Mouse (Mus musculus): ENCODE measurements around the gene Ofcc1. TPM values are rescaled to one million over a fixed set of nuclear protein-coding genes. Genes with fewer than 3 reads are reported as not detected.

The Ofcc1 gene
- polyA plus RNA-seq, 1 experiment: not detected

- 71% methylated on average over 6 of the region's 6 CpGs for WGBS
- H3K4me1 ChIP-seq (ENCODE audit: control insufficient read depth, insufficient read depth, insufficient read length, low read length): no peaks in the 10 kb centered on the region
- H3K27me3 ChIP-seq (ENCODE audit: control insufficient read depth, insufficient read depth, low read length): no peaks in the 10 kb centered on the region
- TF ChIP-seq POLR2A (IDR thresholded peaks at IDR 0.05; ENCODE audit: low read depth, low read length): no peak
- H3K36me3 ChIP-seq (ENCODE audit: control insufficient read depth, insufficient read depth, low read length): no peaks in the 10 kb centered on the region
- H3K27ac ChIP-seq (ENCODE audit: insufficient read depth, low read depth, low read length): no peak overlapping the region
- no peak overlapping the region for H3K4me3 ChIP-seq (ENCODE audit: low read depth, low read length)
These were observed 117.4 kb downstream of the Ofcc1 start for GRCm38 (mm10) chr13:40243821-40244220.

GRCm38 (mm10) chr13:40236356-40236755 is 124.9 kb downstream of the Ofcc1 start:
- no peak overlapping the region for H3K4me3 ChIP-seq (ENCODE audit: low read depth, low read length)
- TF ChIP-seq POLR2A (IDR thresholded peaks at IDR 0.05; ENCODE audit: low read depth, low read length): no peak
- no peak for TF ChIP-seq CTCF (IDR thresholded peaks at IDR 0.05; ENCODE audit: extremely low read depth, insufficient read length, insufficient replicate concordance, low read depth, low read length)
- H3K36me3 ChIP-seq (ENCODE audit: control insufficient read depth, insufficient read depth, low read length): no peaks in the 10 kb centered on the region
- 74% methylated on average over 3 of the region's 3 CpGs for WGBS
- no peaks in the 10 kb centered on the region for H3K4me1 ChIP-seq (ENCODE audit: control insufficient read depth, insufficient read depth, insufficient read length, low read length)
- H3K27ac ChIP-seq (ENCODE audit: insufficient read depth, low read depth, low read length): no peak overlapping the region
- no peaks in the 10 kb centered on the region for H3K27me3 ChIP-seq (ENCODE audit: control insufficient read depth, insufficient read depth, low read length)

- no peaks in the 10 kb centered on the region for H3K4me1 ChIP-seq (ENCODE audit: control insufficient read depth, insufficient read depth, insufficient read length, low read length)
- no peak overlapping the region for H3K4me3 ChIP-seq (ENCODE audit: low read depth, low read length)
- WGBS: 74% methylated on average over 9 of the region's 9 CpGs
- H3K27me3 ChIP-seq (ENCODE audit: control insufficient read depth, insufficient read depth, low read length): no peaks in the 10 kb centered on the region
- no peak overlapping the region for H3K27ac ChIP-seq (ENCODE audit: insufficient read depth, low read depth, low read length)
- TF ChIP-seq CTCF (IDR thresholded peaks at IDR 0.05; ENCODE audit: extremely low read depth, insufficient read length, insufficient replicate concordance, low read depth, low read length) (no peak), POLR2A (IDR thresholded peaks at IDR 0.05; ENCODE audit: low read depth, low read length) (no peak)
- no peaks in the 10 kb centered on the region for H3K36me3 ChIP-seq (ENCODE audit: control insufficient read depth, insufficient read depth, low read length)
These were observed 152.9 kb downstream of the Ofcc1 start for GRCm38 (mm10) chr13:40208314-40208713.

GRCm38 (mm10) chr13:40181786-40182185 is 179.5 kb downstream of the Ofcc1 start:
- TF ChIP-seq POLR2A (IDR thresholded peaks at IDR 0.05; ENCODE audit: low read depth, low read length) (no peak), CTCF (IDR thresholded peaks at IDR 0.05; ENCODE audit: extremely low read depth, insufficient read length, insufficient replicate concordance, low read depth, low read length) (no peak)
- Histone ChIP-seq H3K27me3 (ENCODE audit: control insufficient read depth, insufficient read depth, low read length) (no peaks in the 10 kb centered on the region), H3K36me3 (ENCODE audit: control insufficient read depth, insufficient read depth, low read length) (no peaks in the 10 kb centered on the region), H3K4me3 (ENCODE audit: low read depth, low read length) (no peak overlapping the region), H3K4me1 (ENCODE audit: control insufficient read depth, insufficient read depth, insufficient read length, low read length) (no peaks in the 10 kb centered on the region), H3K27ac (ENCODE audit: insufficient read depth, low read depth, low read length) (no peak overlapping the region)
- whole genome bisulfite sequencing: 85% methylated on average over 3 of the region's 3 CpGs

GRCm38 (mm10) chr13:40171775-40172174 is 189.5 kb downstream of the Ofcc1 start:
- Histone ChIP-seq H3K4me1 (ENCODE audit: control insufficient read depth, insufficient read depth, insufficient read length, low read length) (no peaks in the 10 kb centered on the region), H3K36me3 (ENCODE audit: control insufficient read depth, insufficient read depth, low read length) (no peaks in the 10 kb centered on the region), H3K27me3 (ENCODE audit: control insufficient read depth, insufficient read depth, low read length) (no peaks in the 10 kb centered on the region), H3K27ac (ENCODE audit: insufficient read depth, low read depth, low read length) (no peak overlapping the region), H3K4me3 (ENCODE audit: low read depth, low read length) (no peak overlapping the region)
- WGBS: 67% methylated on average over 4 of the region's 4 CpGs
- TF ChIP-seq POLR2A (IDR thresholded peaks at IDR 0.05; ENCODE audit: low read depth, low read length) (no peak), CTCF (IDR thresholded peaks at IDR 0.05; ENCODE audit: extremely low read depth, insufficient read length, insufficient replicate concordance, low read depth, low read length) (no peak)

GRCm38 (mm10) chr13:40167871-40168270 is 193.4 kb downstream of the Ofcc1 start:
- Histone ChIP-seq H3K4me1 (ENCODE audit: control insufficient read depth, insufficient read depth, insufficient read length, low read length) (no peaks in the 10 kb centered on the region), H3K27ac (ENCODE audit: insufficient read depth, low read depth, low read length) (no peak overlapping the region), H3K27me3 (ENCODE audit: control insufficient read depth, insufficient read depth, low read length) (no peaks in the 10 kb centered on the region), H3K4me3 (ENCODE audit: low read depth, low read length) (no peak overlapping the region), H3K36me3 (ENCODE audit: control insufficient read depth, insufficient read depth, low read length) (no peaks in the 10 kb centered on the region)
- WGBS: 59% methylated on average over 7 of the region's 7 CpGs
- TF ChIP-seq POLR2A (IDR thresholded peaks at IDR 0.05; ENCODE audit: low read depth, low read length) (no peak), CTCF (IDR thresholded peaks at IDR 0.05; ENCODE audit: extremely low read depth, insufficient read length, insufficient replicate concordance, low read depth, low read length) (no peak)

GRCm38 (mm10) chr13:40155466-40155865 is 205.8 kb downstream of the Ofcc1 start:
- whole genome bisulfite sequencing: 70% methylated on average over 3 of the region's 3 CpGs
- Histone ChIP-seq H3K36me3 (ENCODE audit: control insufficient read depth, insufficient read depth, low read length) (no peaks in the 10 kb centered on the region), H3K4me3 (ENCODE audit: low read depth, low read length) (no peak overlapping the region), H3K27me3 (ENCODE audit: control insufficient read depth, insufficient read depth, low read length) (no peaks in the 10 kb centered on the region), H3K27ac (ENCODE audit: insufficient read depth, low read depth, low read length) (no peak overlapping the region), H3K4me1 (ENCODE audit: control insufficient read depth, insufficient read depth, insufficient read length, low read length) (no peaks in the 10 kb centered on the region)
- TF ChIP-seq POLR2A (IDR thresholded peaks at IDR 0.05; ENCODE audit: low read depth, low read length): no peak
- no peak for TF ChIP-seq CTCF (IDR thresholded peaks at IDR 0.05; ENCODE audit: extremely low read depth, insufficient read length, insufficient replicate concordance, low read depth, low read length)

GRCm38 (mm10) chr13:40139906-40140305 is 221.3 kb downstream of the Ofcc1 start:
- WGBS: 61% methylated on average over 4 of the region's 4 CpGs
- no peaks in the 10 kb centered on the region for H3K4me1 ChIP-seq (ENCODE audit: control insufficient read depth, insufficient read depth, insufficient read length, low read length)
- no peaks in the 10 kb centered on the region for H3K36me3 ChIP-seq (ENCODE audit: control insufficient read depth, insufficient read depth, low read length)
- no peaks in the 10 kb centered on the region for H3K27me3 ChIP-seq (ENCODE audit: control insufficient read depth, insufficient read depth, low read length)
- H3K27ac ChIP-seq (ENCODE audit: insufficient read depth, low read depth, low read length): no peak overlapping the region
- TF ChIP-seq POLR2A (IDR thresholded peaks at IDR 0.05; ENCODE audit: low read depth, low read length) (no peak), CTCF (IDR thresholded peaks at IDR 0.05; ENCODE audit: extremely low read depth, insufficient read length, insufficient replicate concordance, low read depth, low read length) (no peak)
- no peak overlapping the region for H3K4me3 ChIP-seq (ENCODE audit: low read depth, low read length)
